Mouse (Mus musculus): ENCODE results near the gene Ptbp1. TPM values are rescaled to one million over a fixed set of nuclear protein-coding genes. Genes with fewer than 3 reads are reported as not detected.

Gene Ptbp1
- total and polyA plus RNA-seq, 3 experiments = 43.9 to 51.8 (median 47.5) TPM

DNA sequence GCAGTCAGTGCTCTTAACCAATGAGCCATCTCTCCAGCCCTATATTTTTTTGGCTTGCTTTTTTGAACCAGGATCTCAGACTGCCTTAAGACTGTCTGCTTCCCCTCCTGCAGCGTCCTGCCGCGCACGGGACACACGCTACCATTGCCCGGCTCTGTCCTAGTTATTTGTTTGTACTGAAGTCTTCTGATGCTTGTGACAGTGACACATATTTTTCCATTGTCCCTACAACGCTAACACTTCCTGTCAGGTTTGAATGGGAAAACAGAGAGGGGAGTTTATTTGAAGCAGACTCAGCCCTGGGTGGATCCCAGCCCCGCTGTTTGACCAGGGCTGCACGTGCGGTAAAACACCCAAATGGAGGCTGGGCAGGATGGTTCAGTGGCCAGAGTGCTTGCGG, 45.5 kb upstream of the Ptbp1 start:
- Histone ChIP-seq H3K4me3 (peak overlapping the region; percentile 9; the same call in 1 of the 2 replicates), H3K9ac (ENCODE audit: low read depth, low read length) (no peak overlapping the region), H3K27ac (peak overlapping the region; percentile 89), H3K79me2 (replicated peaks; ENCODE audit: control insufficient read depth, insufficient read depth, low read length) (no peaks in the 10 kb centered on the region), H3K4me1 (ENCODE audit: control insufficient read depth, insufficient read depth, low read length) (peaks cover 8% of the 10 kb centered on the region), H3K27me3 (ENCODE audit: control insufficient read depth, insufficient read depth, low read length) (no peaks in the 10 kb centered on the region), H3K36me3 (ENCODE audit: control insufficient read depth, insufficient read depth, low read length) (no peaks in the 10 kb centered on the region)
- intact Hi-C loops (cut with DNase I) = no loop called here
- 52% methylated on average over 11 of the region's 11 CpGs for WGBS
- TF ChIP-seq CTCF (IDR thresholded peaks at IDR 0.05) (no peak), POLR2A (IDR thresholded peaks at IDR 0.05; ENCODE audit: insufficient read depth, low read depth, low read length) (0 out of 2 replicates have a peak, but pooled peaks have one; percentile 36), EP300 (IDR thresholded peaks at IDR 0.05; ENCODE audit: insufficient read depth, low read depth, low read length) (0 out of 2 replicates have a peak, but pooled peaks have one; percentile 16)
- DNase-seq = no peak

DNA sequence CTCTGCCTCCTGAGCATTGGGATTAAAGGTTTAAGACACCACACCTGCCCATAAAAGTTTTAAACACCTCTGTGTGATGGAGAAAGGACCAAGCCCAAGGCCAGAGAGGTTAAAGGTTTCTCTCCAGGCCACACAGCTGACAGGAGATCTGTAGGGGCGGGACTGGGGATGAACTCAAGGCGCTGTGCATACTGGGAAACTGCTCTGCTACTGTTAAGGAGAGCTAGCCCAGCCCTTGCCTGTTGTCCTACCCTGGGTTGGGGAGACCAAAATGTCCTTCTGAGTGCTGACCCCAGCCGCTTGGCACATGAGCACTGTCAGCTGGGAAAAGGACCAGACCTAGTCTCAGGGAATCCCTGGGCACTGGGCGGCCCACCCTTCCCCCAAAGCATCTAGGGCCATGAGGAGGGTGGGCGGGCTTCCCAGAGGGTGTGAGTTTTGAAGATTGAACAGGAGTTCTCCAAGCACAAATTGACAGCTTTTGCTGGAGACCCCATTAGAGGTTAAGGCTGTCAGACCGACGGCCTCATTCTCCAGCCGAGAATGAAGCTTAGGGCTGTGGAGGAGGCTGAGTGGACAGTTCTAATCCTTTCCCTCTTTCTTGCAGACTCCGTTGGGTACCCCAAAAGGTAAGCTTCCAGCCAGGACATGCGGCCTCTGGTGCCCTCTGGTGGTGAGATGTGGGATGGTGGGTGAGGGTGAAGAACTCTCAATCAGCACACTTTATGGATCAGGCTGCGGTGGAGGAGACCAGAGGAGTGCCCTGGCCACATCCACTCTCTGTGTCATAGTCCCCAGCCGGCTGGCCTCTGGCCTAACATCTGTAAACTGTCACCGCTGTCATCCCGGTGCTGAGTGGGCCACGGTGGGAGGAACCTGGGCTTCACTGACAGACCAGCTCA, 42.2 kb upstream of the Ptbp1 start:
- H3K27me3 ChIP-seq (ENCODE audit: control insufficient read depth, insufficient read depth, low read length) = no peaks in the 10 kb centered on the region
- 26% methylated on average over 15 of the region's 15 CpGs for WGBS
- intact Hi-C loops (cut with DNase I) = loop anchor here (1.0 to 5.0 kb wide), 2 partner anchors 19 to 1745 kb away; partner anchors contain the start of genes Aes and Palm
- TF ChIP-seq EP300 (IDR thresholded peaks at IDR 0.05; ENCODE audit: insufficient read depth, low read depth, low read length) (peak; percentile 95), POLR2A (IDR thresholded peaks at IDR 0.05; ENCODE audit: insufficient read depth, low read depth, low read length) (0 out of 2 replicates have a peak, but pooled peaks have one; percentile 17), CTCF (IDR thresholded peaks at IDR 0.05) (peak; percentile 98; the same call in 1 of the 2 replicates)
- 0 out of 2 replicates have a peak, but pooled peaks cover 3% of the 10 kb centered on the region for H3K4me1 ChIP-seq (ENCODE audit: control insufficient read depth, insufficient read depth, low read length)
- peak; percentile 80 to 93 for DNase-seq
- no peak overlapping the region for H3K27ac ChIP-seq
- H3K79me2 ChIP-seq (replicated peaks; ENCODE audit: control insufficient read depth, insufficient read depth, low read length) = no peaks in the 10 kb centered on the region
- no peak overlapping the region for H3K4me3 ChIP-seq
- H3K36me3 ChIP-seq (ENCODE audit: control insufficient read depth, insufficient read depth, low read length) = no peaks in the 10 kb centered on the region
- H3K9ac ChIP-seq (ENCODE audit: low read depth, low read length) = no peak overlapping the region

DNA sequence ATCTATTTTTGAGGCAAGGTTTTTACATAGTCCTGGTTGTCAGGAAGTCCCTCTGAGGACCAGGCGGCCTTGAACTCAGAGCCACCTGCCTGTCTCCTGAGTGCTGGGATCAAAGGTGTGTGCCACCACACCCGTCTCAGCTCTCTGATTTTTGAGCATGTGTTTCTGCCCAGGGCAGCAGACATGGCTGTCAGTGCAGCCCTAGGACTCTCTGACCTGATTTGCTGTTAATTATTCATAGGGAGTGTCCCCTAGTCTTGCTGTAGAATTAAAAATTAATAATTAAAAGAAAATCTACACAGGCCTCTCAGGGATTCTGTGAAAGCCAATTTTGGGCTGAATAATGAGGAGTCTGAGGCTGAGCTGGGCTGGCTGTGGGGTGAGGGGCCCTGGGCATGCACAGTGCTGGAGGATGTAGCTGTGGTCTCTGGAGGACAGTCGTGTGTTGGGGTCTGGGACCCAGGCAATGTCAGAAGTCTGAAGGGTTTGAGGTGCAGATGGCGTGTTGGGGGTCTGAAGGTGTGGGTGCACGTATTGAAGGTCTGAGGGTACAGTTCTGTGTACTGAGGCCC, 39.9 kb upstream of the Ptbp1 start:
- 86% methylated on average over 5 of the region's 5 CpGs for WGBS
- H3K36me3 ChIP-seq (ENCODE audit: control insufficient read depth, insufficient read depth, low read length) = no peaks in the 10 kb centered on the region
- no peaks in the 10 kb centered on the region for H3K27me3 ChIP-seq (ENCODE audit: control insufficient read depth, insufficient read depth, low read length)
- no peak overlapping the region for H3K4me3 ChIP-seq
- no peak overlapping the region for H3K9ac ChIP-seq (ENCODE audit: low read depth, low read length)
- H3K4me1 ChIP-seq (ENCODE audit: control insufficient read depth, insufficient read depth, low read length) = 0 out of 2 replicates have a peak, but pooled peaks cover 1% of the 10 kb centered on the region
- intact Hi-C loops (cut with DNase I) = loop anchor here (5.0 kb wide), 1 partner anchor 1743 kb away; the partner anchor contains the start of gene Aes
- DNase-seq = no peak
- no peak for TF ChIP-seq EP300 (IDR thresholded peaks at IDR 0.05; ENCODE audit: insufficient read depth, low read depth, low read length)
- no peak for TF ChIP-seq POLR2A (IDR thresholded peaks at IDR 0.05; ENCODE audit: insufficient read depth, low read depth, low read length)
- no peak for TF ChIP-seq CTCF (IDR thresholded peaks at IDR 0.05)
- H3K27ac ChIP-seq = no peak overlapping the region
- no peaks in the 10 kb centered on the region for H3K79me2 ChIP-seq (replicated peaks; ENCODE audit: control insufficient read depth, insufficient read depth, low read length)

DNA sequence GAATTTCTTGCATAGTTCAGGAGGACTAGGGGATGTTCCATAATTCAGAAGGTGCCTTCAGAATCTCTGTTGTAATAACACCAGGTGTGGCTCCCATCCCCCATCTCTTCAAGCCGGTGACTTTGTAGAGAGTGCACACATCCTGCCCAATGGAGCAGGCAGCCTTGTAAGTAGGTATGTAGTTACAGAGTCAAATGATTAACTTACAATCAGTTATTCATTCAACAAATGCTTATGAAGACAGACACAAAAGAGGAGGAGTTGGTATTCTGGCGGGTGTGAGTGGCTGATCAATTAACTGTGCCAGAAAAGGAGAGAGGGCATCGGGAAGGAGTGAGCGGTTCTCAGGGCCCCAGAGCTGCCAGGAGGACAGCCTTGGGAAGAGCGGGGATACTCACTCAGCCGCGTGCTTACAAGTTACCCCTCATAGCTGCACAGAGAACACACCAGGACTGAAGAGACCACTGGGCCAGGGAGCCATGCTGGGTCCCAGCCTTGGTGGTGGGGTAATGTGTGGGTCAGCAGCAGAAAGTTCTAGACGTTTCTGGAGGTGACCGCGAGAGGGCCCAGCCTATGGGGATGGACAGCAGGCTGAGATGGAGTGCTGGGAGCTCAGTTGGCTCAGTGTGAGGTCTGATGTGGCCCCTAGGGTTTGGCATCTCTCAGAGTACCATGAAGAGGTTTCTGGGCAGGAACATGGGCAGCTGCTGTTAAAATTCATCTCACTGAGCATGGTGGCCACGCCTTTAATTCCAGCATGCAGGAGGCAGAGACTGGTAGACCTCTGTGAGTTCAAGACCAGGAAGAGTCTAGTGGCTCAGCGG, 38.3 kb upstream of the Ptbp1 start:
- no peak for TF ChIP-seq CTCF (IDR thresholded peaks at IDR 0.05)
- no peak for TF ChIP-seq EP300 (IDR thresholded peaks at IDR 0.05; ENCODE audit: insufficient read depth, low read depth, low read length)
- no peak for TF ChIP-seq POLR2A (IDR thresholded peaks at IDR 0.05; ENCODE audit: insufficient read depth, low read depth, low read length)
- Histone ChIP-seq H3K79me2 (replicated peaks; ENCODE audit: control insufficient read depth, insufficient read depth, low read length) (no peaks in the 10 kb centered on the region), H3K4me3 (no peak overlapping the region), H3K27me3 (ENCODE audit: control insufficient read depth, insufficient read depth, low read length) (no peaks in the 10 kb centered on the region), H3K27ac (no peak overlapping the region), H3K36me3 (ENCODE audit: control insufficient read depth, insufficient read depth, low read length) (no peaks in the 10 kb centered on the region), H3K4me1 (ENCODE audit: control insufficient read depth, insufficient read depth, low read length) (0 out of 2 replicates have a peak, but pooled peaks cover 1% of the 10 kb centered on the region), H3K9ac (ENCODE audit: low read depth, low read length) (no peak overlapping the region)
- 84% methylated on average over 12 of the region's 12 CpGs for WGBS
- intact Hi-C loops (cut with DNase I) = loop anchor here (5.0 kb wide), 1 partner anchor 34 kb away; no protein-coding TSS in a partner anchor
- no peak for DNase-seq

DNA sequence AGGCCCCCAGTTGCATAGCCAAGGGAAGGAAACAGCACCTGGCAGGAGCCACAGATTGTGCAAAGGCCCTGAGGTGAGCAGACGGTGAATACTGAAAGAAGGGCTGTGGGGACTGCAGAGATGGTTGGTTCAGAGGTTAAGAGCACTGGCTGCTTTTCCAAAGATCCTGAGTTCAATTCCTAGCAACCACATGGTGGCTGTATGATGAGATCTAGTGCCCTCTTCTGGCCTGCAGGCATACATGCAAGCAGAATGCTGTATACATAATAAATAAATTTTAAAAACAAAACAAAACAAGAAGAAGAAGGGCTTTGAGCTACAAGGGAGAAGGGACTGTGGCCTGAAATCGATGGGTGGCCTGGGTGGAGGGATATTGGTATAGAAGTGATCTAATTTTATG, 37.1 kb upstream of the Ptbp1 start:
- 68% methylated on average over 2 of the region's 2 CpGs for WGBS
- TF ChIP-seq POLR2A (IDR thresholded peaks at IDR 0.05; ENCODE audit: insufficient read depth, low read depth, low read length) (no peak), CTCF (IDR thresholded peaks at IDR 0.05) (peak; percentile 64)
- H3K79me2 ChIP-seq (replicated peaks; ENCODE audit: control insufficient read depth, insufficient read depth, low read length) = no peaks in the 10 kb centered on the region

More for the DNA sequence above, 37.1 kb upstream of the Ptbp1 start:
- Histone ChIP-seq H3K27me3 (ENCODE audit: control insufficient read depth, insufficient read depth, low read length) (no peaks in the 10 kb centered on the region), H3K27ac (no peak overlapping the region), H3K4me1 (ENCODE audit: control insufficient read depth, insufficient read depth, low read length) (0 out of 2 replicates have a peak, but pooled peaks cover under 1% of the 10 kb centered on the region), H3K36me3 (ENCODE audit: control insufficient read depth, insufficient read depth, low read length) (no peaks in the 10 kb centered on the region), H3K4me3 (no peak overlapping the region), H3K9ac (ENCODE audit: low read depth, low read length) (no peak overlapping the region)
- no peak for DNase-seq
- intact Hi-C loops (cut with DNase I) = loop anchor here (5.0 kb wide), 1 partner anchor 35 kb away; no protein-coding TSS in a partner anchor

All from heart, adult 2 months (tissue).